Mouse (Mus musculus) kidney, postnatal 10 days (tissue): ENCODE results near the gene Celf2.
"Not testable (repeated sequence)": the region's sequence is repeated elsewhere in the genome, so short reads cannot be mapped to it uniquely, and the experiment has no call there.

Experiments
- DNase-seq: peaks from one replicate; pipeline ENCODE4 v3.0.0; 2021; ENCODE audit warnings: mixed read lengths

Gene Celf2

DNA sequence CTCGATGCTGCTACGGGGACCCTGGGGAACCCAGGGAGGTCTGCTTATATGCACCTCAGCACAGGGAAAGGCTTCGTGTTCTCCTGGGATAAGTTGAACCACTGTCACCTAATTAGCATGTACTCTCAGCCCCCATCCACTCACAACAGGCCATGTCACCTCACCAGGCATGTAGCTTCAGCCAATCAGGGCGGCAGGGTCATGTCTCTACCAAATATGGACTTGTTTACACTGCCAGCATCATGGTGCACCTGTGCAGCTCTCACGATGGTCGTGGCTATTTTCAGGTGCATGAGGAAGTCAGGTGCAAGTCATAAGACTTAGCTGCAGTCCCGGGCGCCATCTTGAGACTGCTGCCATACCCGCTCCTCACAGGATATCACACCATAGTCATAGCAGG lies at the start of gene Celf2:
Celf2 (minus strand) TSS at position 101 of the 400 bp plus-strand sequence.
- not testable (repeated sequence) for DNase-seq

DNA sequence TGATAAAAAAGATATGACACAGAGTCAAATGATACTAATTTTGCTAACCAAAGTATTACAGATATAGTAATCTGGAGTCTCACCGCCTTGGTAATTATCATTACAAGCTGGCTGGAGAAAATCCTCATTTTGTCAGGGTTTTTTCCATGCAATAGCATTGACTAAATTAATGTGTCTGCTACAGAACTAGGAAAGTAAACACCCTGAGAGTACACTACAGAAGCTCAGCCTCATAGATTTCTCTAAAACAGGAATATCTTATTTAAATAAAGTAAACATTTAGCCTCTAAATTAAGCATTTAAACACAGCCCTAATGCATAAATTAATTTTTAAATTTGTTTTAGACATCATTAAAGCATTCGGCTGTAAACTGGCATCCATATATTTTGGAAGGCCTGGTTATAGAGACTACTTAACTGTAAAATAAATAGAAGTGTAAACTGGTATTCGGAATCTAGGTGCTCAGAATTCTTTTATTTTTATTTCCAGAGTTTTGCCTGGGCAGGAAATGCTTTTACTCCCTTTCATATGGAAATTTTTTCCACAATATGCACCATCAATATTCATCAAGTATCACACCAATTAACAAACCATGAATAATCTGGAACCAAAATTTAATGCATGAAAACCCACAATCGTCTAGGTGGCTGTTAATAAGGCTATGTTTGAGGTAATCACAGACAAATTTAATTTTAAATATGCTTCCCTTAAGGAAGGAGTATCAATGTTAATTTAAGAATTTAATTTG lies 46.0 kb upstream of the Celf2 start:
- DNase-seq = no peak

DNA sequence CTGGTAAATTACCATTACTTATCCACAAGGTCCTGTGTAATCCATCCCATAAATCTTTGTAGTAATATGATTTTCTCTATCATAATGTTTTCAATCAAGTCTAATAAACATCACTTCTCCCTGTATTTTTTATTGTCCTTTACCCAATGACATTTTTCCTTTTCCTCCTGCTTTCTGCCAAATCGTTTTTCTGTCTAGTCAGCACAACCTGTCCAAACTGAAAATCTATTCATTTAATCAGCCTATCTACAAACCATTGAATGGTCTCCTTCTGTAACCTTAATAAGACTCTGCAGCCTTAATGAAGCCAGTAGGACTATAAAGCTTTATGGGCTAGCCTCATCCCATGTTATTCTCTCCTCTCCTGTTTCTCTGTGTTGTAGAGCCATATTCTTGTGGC lies 45.2 kb upstream of the Celf2 start:
- no peak for DNase-seq

DNA sequence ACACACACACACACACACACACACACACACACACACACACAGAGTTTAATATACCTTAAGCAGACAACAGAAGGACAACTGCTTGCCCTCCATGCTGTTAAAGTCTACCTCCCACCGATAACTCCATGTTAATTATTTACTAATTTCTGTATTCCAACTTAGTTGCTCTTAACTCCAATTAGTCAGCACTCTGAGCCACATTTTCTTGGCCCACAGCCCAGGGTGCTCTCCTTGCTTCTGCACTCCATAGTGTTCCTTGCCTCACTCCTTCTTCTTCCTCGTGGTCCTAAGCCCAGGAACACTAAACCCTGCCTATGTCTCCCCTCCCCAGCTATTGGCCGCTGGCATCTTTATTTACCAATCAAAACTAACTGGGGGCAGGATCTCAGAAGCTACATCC lies 43.5 kb upstream of the Celf2 start:
- peak; percentile 74 for DNase-seq

- no peak for DNase-seq
Measured at GRCm38 (mm10) chr2:7548886-7549285, 39.5 kb upstream of the Celf2 start.

GRCm38 (mm10) chr2:7534615-7535204 lies 25.3 kb upstream of the Celf2 start:
- no peak for DNase-seq

- DNase-seq = no peak
Measured at GRCm38 (mm10) chr2:7534195-7534594, 24.8 kb upstream of the Celf2 start.

GRCm38 (mm10) chr2:7531185-7531960 lies 22.0 kb upstream of the Celf2 start:
- DNase-seq = no peak

GRCm38 (mm10) chr2:7530461-7531184 lies 21.3 kb upstream of the Celf2 start:
- no peak for DNase-seq

DNA sequence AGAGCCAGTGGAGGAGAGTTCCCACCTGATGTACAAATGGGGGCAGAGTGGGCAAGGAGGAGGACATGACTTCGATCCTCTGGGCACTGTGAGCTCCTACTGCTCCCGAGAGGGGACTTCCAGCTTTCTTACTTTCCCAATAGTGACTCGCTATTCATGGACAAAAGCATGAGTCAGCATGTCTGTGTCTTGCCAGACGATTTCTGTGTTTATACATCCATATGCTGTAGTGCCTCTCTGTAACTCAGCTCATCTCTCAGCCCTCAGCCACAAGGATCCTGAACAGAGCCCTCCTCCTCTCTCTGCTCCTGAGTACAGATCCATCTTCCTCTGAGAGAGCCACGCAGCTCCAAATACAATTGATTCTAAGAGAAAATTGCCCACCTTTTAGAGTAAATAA lies 20.3 kb upstream of the Celf2 start:
- DNase-seq = no peak

DNA sequence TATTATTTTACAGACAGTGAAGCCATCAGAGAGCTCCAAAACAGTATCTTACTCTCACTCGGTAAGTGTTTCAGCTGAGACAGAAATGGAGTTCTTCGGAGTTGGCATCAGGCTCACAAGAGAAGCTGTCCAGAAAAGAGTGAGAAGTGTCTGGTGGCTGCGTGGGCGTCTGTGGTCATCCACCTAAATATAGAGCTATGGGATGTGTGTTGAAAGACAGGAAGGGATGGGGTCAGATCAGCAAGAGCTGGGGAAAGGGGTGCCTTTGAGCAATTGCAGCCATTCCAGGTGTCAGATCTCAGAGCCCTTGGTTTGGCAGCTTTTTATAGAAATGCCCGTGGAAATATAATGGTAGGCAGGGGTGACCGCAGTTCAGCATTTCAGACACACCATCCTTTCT lies 17.3 kb upstream of the Celf2 start:
- DNase-seq = no peak

DNA sequence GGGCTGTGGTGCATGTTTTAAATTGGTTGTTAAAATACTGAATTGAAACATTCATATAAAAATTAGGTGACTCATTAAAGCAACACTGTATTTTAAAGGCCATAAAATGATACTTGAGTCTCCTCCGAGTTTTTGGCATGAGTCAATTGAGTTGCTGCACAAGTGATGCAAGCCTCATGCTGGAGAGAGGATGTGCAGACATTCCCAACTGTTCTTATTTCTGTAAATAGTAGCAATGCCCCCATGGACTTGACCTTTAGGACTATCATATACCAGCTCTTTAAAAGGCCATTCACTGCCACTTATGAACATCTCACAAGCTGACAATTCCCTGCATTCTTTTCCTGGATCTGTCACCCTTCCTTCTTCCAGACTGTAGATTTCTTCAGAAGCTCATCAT lies 10.1 kb upstream of the Celf2 start:
- DNase-seq = no peak

DNA sequence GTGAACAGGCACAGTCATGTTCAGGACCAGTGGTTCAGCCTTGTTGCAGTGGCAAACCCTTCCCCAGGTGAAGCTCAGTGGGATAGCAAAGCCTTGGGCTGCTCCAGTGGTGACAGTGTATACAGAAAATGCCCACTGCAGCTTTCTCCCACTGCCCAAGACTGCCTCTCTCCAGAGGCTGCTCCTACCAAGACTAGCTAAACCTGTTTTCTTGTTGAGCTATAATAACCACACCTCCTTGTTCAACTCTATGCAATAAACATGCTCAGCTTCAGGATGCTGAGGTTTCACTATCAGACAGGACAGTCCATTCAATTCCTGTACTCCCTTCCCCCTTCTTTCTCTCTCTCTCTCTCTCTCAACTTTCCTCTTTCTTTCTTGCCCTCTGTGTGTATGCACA lies 15.9 kb downstream of the Celf2 start:
- DNase-seq = no peak

DNA sequence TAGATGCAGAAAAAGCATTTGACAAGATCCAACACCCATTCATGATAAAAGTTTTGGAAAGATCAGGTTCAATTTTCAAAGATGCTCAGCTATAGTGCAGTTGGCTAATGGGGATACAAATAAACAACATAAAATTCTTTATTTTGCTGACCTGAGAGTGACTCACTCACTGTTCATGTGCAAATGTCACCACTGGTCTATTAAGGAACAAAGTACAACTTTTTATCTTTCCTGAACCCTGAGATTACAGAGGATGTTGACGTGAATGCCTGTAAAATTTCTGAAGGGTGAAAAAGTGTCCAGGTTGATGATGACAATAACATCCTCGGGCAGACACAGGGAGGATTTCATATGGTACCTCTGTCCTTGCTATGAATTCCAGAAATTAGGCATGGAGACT lies 24.4 kb downstream of the Celf2 start:
- no peak for DNase-seq

- DNase-seq = no peak
Measured at GRCm38 (mm10) chr2:7482062-7482461, 27.3 kb downstream of the Celf2 start.

- DNase-seq = no peak
Measured at GRCm38 (mm10) chr2:7460329-7461056, 48.9 kb downstream of the Celf2 start.

DNA sequence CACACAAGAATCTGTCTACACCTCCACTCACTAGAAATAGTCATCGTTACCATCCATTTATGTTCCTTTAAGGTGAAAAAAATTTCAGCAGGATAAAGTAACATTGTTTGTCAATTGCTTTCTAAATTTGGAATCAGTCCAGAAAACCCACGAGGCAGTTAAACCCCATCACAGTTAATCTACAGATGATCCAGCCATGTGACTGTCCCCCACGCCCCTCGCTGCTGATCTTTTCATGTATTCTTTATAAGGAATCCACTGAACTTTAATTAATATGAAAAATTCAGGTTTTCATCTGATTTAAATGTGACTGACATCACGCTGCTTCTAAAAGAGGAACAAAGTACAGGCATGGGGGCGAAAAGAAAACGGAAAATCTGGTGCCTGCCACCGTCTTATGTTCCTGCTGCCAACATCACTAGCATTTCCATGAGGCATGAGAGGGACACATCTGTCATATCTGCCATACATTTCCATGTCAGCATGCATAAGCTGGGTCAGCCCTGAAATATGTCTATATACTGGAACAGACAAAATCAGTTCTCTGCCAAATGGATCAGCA lies 70.6 kb downstream of the Celf2 start:
- no peak for DNase-seq

DNA sequence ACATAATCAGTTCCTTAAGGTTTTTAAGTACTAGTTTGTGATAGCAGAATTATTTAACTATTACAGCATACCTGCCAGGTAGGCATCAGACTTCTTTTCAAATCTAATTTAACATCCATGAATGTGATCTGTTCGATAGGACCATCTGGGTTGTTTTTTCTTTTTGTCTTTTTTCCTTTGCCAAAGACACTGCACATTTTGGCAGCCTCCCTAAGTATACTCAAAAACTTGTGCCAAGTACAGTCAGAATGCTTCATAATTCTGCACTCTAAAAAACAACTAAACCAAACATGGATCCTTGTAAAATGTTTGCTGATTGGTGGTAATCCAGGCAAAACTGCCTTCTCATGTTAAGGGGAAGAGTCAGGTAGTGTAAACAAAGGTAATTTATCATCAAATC lies 82.9 kb downstream of the Celf2 start:
- DNase-seq = no peak

- no peak for DNase-seq
Measured at GRCm38 (mm10) chr2:7400530-7400929, 108.8 kb downstream of the Celf2 start.

DNA sequence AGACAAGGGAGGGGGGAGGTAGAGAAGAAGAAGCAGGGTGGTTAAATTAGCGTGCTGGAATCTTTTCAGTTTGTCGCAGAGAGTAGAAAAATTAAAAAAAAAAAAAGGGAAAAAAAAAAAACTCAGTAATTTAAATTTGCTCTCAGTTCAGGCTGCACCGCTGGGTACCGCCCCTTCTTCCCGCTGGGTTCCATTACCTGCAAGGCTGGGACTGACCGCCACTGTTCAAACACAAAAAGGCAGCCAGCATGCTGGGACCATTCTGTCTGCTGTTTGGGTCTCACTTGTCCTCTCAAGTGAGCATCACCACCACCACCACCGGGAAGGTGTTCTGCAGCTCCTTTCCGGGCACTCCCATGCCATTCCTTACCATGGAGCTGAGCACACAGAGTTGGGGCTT lies 113.4 kb downstream of the Celf2 start:
- DNase-seq = peak; percentile 3

DNA sequence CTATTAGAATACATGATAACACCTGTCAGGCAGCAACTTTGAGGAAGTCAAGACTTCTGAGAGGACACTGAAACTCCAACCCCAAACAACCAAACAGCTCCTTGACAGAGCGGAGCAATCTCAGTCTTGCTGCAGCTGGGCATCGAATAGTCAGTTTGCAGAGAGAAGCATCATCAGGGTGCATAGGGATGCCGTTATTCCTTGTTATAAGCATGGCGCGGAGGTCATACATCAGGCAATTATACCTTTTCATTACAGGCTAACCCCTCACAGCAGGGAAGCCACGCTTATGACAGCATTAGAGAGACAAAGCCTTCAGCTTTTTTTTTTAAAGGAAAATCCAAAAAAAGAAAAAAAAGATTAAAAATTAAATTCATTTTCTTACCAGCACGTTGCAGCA lies 113.9 kb downstream of the Celf2 start:
- DNase-seq = no peak

DNA sequence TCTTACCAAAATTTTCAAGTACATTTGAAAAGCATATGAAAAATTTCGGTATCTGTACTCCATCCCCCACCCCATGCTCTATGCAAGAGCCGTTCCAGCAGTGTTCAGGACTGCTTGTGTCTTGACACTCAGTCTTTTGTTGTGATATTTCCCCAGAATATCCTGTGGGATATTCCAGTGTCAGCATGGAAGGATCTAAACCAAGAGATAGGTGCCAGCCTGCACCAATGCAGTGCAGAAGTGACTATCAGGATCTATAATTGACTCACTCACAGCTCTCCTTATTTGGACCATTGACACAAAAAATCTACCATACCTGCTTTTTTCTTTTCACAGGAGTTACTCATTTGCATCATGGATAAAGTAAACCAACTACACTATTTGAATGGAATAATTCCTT lies 116.9 kb downstream of the Celf2 start:
- no peak for DNase-seq
